Mouse (Mus musculus): ENCODE data around the gene Olfr315.
"Not testable (repeated sequence)": the region's sequence is repeated elsewhere in the genome, so short reads cannot be mapped to it uniquely, and the experiment has no call there.

The Olfr315 gene

DNA sequence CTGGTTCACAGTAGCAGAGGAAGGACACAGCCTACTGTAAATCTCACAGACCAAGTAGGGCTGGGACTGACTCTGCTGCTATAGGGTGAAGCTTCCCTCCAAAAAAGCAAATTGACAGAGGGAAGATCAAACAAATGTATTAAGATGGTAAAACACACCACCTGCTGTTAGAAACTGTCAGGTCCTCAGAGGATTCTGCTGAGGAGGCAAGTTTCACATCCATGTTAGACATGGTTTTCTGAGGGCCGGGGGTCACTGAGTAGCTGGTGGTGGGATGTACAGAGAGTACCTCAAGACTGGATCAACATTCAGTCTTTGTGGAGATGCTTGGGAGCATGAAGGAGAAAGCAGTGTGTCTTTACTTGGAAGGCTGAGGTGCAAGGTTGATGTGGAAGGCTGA is 42.7 kb downstream of the Olfr315 start:
- DNase-seq (ENCODE audit: low spot score in 2 of 2): no peak

DNA sequence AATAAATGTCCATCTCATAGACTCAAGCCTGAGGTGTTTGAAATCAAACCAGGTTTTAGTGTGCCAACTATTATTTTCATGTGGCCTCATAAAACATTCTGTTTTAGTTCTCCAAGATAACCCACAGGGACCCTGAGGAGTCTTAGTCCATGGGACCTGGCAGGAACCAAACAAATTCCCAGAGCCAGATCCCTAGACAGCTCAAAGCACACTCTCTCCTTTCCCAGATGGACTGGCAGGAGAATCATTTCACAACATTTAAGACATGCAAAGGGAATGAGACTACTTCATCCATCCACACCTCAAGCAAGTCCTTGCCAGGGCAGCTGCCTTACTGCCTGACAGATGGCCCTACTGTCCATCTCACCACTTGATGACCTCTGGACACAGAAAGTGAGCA is 55.9 kb downstream of the Olfr315 start, which contains the start of gene Olfr312:
Gene Olfr312 (plus strand): TSS at position 301 of the 400 bp plus-strand sequence.
- not testable (repeated sequence) for DNase-seq (ENCODE audit: low spot score in 2 of 2)

DNA sequence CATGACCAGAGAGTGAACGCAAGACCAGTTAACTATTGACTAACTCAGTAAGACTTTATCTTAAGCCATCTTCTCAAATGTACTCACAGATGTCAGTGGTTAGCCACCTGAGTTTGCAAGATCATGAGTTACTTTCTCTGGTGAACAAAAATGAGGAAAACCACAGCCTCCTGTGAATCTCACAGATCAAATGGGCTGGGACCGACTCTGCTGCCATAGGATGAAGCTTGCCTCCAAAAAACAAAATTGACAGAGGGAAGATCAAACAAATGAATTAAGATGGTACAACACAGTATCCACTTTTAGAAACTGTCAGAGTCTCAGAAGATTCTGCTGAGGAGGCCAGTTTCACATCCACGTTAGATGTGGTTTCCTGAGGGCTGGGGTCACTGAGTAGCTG is 56.8 kb downstream of the Olfr315 start:
- no peak for DNase-seq (ENCODE audit: low spot score in 2 of 2)

Data from spleen, postnatal 4 days (tissue).